Mouse (Mus musculus) CH12.LX (cell line): ENCODE measurements around the gene Dars. TPM values are rescaled to one million over a fixed set of nuclear protein-coding genes. Genes with fewer than 3 reads are reported as not detected.

Source experiments
- DNase-seq: peaks from one replicate; pipeline ENCODE4 v3.0.0-alpha.2; 2013; ENCODE audit errors: extremely low read depth
- H3K27ac ChIP-seq: 2 replicates; pipeline ENCODE4 v1.5.1; 2012; ENCODE audit warnings: low read depth, mild to moderate bottlenecking, control low read depth, moderate library complexity; ENCODE audit not compliant: insufficient read depth
- H3K27me3 ChIP-seq: replicated peaks from 2 replicates; pipeline ENCODE3; 2012; ENCODE audit warnings: inconsistent platforms
- H3K36me3 ChIP-seq, 2 experiments: replicated peaks in 1 of 2; 2 replicates each; pipeline versions ENCODE3 to v1.6.1; 2012; ENCODE audit warnings: inconsistent platforms in 1 of 2, low read length in 1 of 2, mild to moderate bottlenecking in 1 of 2, mixed read lengths in 1 of 2, moderate library complexity in 1 of 2; ENCODE audit not compliant: control insufficient read depth in 1 of 2, insufficient read depth in 1 of 2
- H3K4me1 ChIP-seq, 2 experiments: 2 replicates each; pipeline ENCODE4 v1.6.1; 2012; ENCODE audit warnings: inconsistent platforms in 1 of 2, moderate library complexity in 1 of 2; ENCODE audit not compliant: insufficient read depth in 2 of 2, control insufficient read depth in 1 of 2
- H3K4me2 ChIP-seq: 2 replicates; pipeline ENCODE4 v1.6.1; 2012; ENCODE audit warnings: low read depth, mild to moderate bottlenecking, control low read depth; ENCODE audit not compliant: poor library complexity, insufficient read depth, severe bottlenecking
- H3K4me3 ChIP-seq, 3 experiments: fragments of 150-350 bp in 1 of 3; sonication (generic) in 1 of 3; replicated peaks in 1 of 3; 2 replicates each; pipeline versions ENCODE3 to v1.5.1; 2011 to 2012; ENCODE audit warnings: low read depth in 2 of 3, low read length in 2 of 3, mild to moderate bottlenecking in 2 of 3, moderate library complexity in 2 of 3, control low read depth in 1 of 3, improper control_type of control experiment in 1 of 3, inconsistent platforms in 1 of 3, mixed read lengths in 1 of 3; ENCODE audit not compliant: poor library complexity in 1 of 3
- H3K79me2 ChIP-seq: replicated peaks from 2 replicates; pipeline ENCODE4 v1.6.1; 2012; ENCODE audit warnings: mild to moderate bottlenecking, moderate library complexity; ENCODE audit not compliant: control insufficient read depth, poor library complexity, insufficient read depth, severe bottlenecking; ENCODE audit errors: extremely low read depth
- H3K9ac ChIP-seq: 2 replicates; pipeline ENCODE4 v1.6.1; 2012; ENCODE audit warnings: low read depth, mild to moderate bottlenecking, control low read depth, moderate library complexity; ENCODE audit not compliant: insufficient read depth
- H3K9me3 ChIP-seq: replicated peaks from 2 replicates; pipeline ENCODE3; 2012; ENCODE audit warnings: low read length, inconsistent platforms, mixed read lengths
- BHLHE40 ChIP-seq: IDR thresholded peaks from 2 replicates; pipeline ENCODE4 v1.6.1; 2011; ENCODE audit warnings: mild to moderate bottlenecking, low read depth, low read length, improper control_type of control experiment
- CHD1 ChIP-seq: IDR thresholded peaks from 2 replicates; pipeline ENCODE4 v1.6.1; 2012; ENCODE audit warnings: low read depth, low read length, improper control_type of control experiment, inconsistent platforms
- CHD2 ChIP-seq: IDR thresholded peaks from 2 replicates; pipeline ENCODE4 v1.6.1; 2011; ENCODE audit warnings: low read length, improper control_type of control experiment
- CTCF ChIP-seq, 2 experiments: IDR thresholded peaks in 1 of 2; conservative IDR thresholded peaks in 1 of 2; 2 replicates each; pipeline ENCODE4 v1.5.1; 2011 to 2012; ENCODE audit warnings: low read depth in 2 of 2, low read length in 2 of 2, improper control_type of control experiment in 1 of 2, inconsistent platforms in 1 of 2, mild to moderate bottlenecking in 1 of 2, moderate library complexity in 1 of 2
- E2F4 ChIP-seq: IDR thresholded peaks from 2 replicates; pipeline ENCODE4 v1.6.1; 2011; ENCODE audit warnings: low read depth, low read length, improper control_type of control experiment; ENCODE audit not compliant: insufficient replicate concordance
- ELF1 ChIP-seq: IDR thresholded peaks from 2 replicates; pipeline ENCODE4 v1.6.1; 2014; ENCODE audit warnings: low read depth, mild to moderate bottlenecking, inconsistent platforms, low read length, improper control_type of control experiment
- EP300 ChIP-seq: IDR thresholded peaks from 2 replicates; pipeline ENCODE4 v1.6.1; 2011; ENCODE audit warnings: low read length, improper control_type of control experiment
- ETS1 ChIP-seq: conservative IDR thresholded peaks from 2 replicates; pipeline ENCODE4 v1.6.1; 2012; ENCODE audit warnings: low read depth, mild to moderate bottlenecking, inconsistent platforms, low read length, improper control_type of control experiment, moderate library complexity
- GABPA ChIP-seq: IDR thresholded peaks from 2 replicates; pipeline ENCODE4 v1.6.1; 2012; ENCODE audit warnings: low read depth, low read length, improper control_type of control experiment, inconsistent platforms; ENCODE audit not compliant: insufficient replicate concordance
- HCFC1 ChIP-seq: IDR thresholded peaks from 2 replicates; pipeline ENCODE4 v1.6.1; 2012; ENCODE audit warnings: low read depth, mild to moderate bottlenecking, inconsistent platforms, low read length, improper control_type of control experiment
- IRF4 ChIP-seq: IDR thresholded peaks from 2 replicates; pipeline ENCODE4 v1.6.1; 2014; ENCODE audit warnings: low read depth, mild to moderate bottlenecking, inconsistent platforms, low read length, improper control_type of control experiment
- JUN ChIP-seq: IDR thresholded peaks from 2 replicates; pipeline ENCODE4 v1.6.1; 2011; ENCODE audit warnings: low read depth, mild to moderate bottlenecking, low read length, improper control_type of control experiment, moderate library complexity; ENCODE audit not compliant: insufficient read depth
- JUND ChIP-seq: conservative IDR thresholded peaks from 2 replicates; pipeline ENCODE4 v1.6.1; 2011; ENCODE audit warnings: low read depth, low read length, improper control_type of control experiment
- KAT2A ChIP-seq: IDR thresholded peaks from 2 replicates; pipeline ENCODE4 v1.6.1; 2012; ENCODE audit warnings: low read length, improper control_type of control experiment, inconsistent platforms; ENCODE audit not compliant: insufficient replicate concordance
- MAFK ChIP-seq: IDR thresholded peaks from 2 replicates; pipeline ENCODE4 v1.6.1; 2011; ENCODE audit warnings: low read length, improper control_type of control experiment; ENCODE audit not compliant: insufficient replicate concordance
- MAX ChIP-seq: IDR thresholded peaks from 2 replicates; pipeline ENCODE4 v1.6.1; 2011; ENCODE audit warnings: low read length, improper control_type of control experiment
- MAZ ChIP-seq: IDR thresholded peaks from 2 replicates; pipeline ENCODE4 v1.6.1; 2012; ENCODE audit warnings: low read depth, mild to moderate bottlenecking, inconsistent platforms, low read length, improper control_type of control experiment, moderate library complexity
- MEF2A ChIP-seq: IDR thresholded peaks from 2 replicates; pipeline ENCODE4 v1.6.1; 2014; ENCODE audit warnings: low read depth, mild to moderate bottlenecking, inconsistent platforms, low read length, improper control_type of control experiment, borderline replicate concordance
- MXI1 ChIP-seq: IDR thresholded peaks from 2 replicates; pipeline ENCODE4 v1.6.1; 2011; ENCODE audit warnings: mild to moderate bottlenecking, low read depth, low read length, improper control_type of control experiment
- MYC ChIP-seq: IDR thresholded peaks from 2 replicates; pipeline ENCODE4 v1.6.1; 2011; ENCODE audit warnings: low read depth, mild to moderate bottlenecking, improper control_type of control experiment, low read length
- NELFE ChIP-seq: IDR thresholded peaks from 2 replicates; pipeline ENCODE4 v1.6.1; 2011; ENCODE audit warnings: low read depth, low read length, improper control_type of control experiment
- NRF1 ChIP-seq: IDR thresholded peaks from 2 replicates; pipeline ENCODE4 v1.6.1; 2014; ENCODE audit warnings: low read depth, mild to moderate bottlenecking, inconsistent platforms, low read length, improper control_type of control experiment, moderate library complexity
- PAX5 ChIP-seq: IDR thresholded peaks from 2 replicates; pipeline ENCODE4 v1.6.1; 2012; ENCODE audit warnings: low read length, inconsistent platforms, mixed read lengths
- POLR2A ChIP-seq: IDR thresholded peaks from 2 replicates; pipeline ENCODE4 v1.6.1; 2011; ENCODE audit warnings: low read depth, mild to moderate bottlenecking, improper control_type of control experiment, low read length
- POLR2AphosphoS2 ChIP-seq: IDR thresholded peaks from 2 replicates; pipeline ENCODE4 v1.6.1; 2011; ENCODE audit warnings: low read depth, low read length, improper control_type of control experiment
- RAD21 ChIP-seq: IDR thresholded peaks from 2 replicates; pipeline ENCODE4 v1.6.1; 2011; ENCODE audit warnings: low read depth, mild to moderate bottlenecking, low read length, improper control_type of control experiment, moderate library complexity
- RCOR1 ChIP-seq: conservative IDR thresholded peaks from 2 replicates; pipeline ENCODE4 v1.6.1; 2012; ENCODE audit warnings: low read depth, mild to moderate bottlenecking, inconsistent platforms, low read length, improper control_type of control experiment
- SIN3A ChIP-seq: IDR thresholded peaks from 2 replicates; pipeline ENCODE4 v1.6.1; 2012; ENCODE audit warnings: low read length, improper control_type of control experiment, inconsistent platforms
- SMC3 ChIP-seq: IDR thresholded peaks from 2 replicates; pipeline ENCODE4 v1.6.1; 2011; ENCODE audit warnings: low read depth, low read length, improper control_type of control experiment
- TBP ChIP-seq: conservative IDR thresholded peaks from 2 replicates; pipeline ENCODE4 v1.6.1; 2011; ENCODE audit warnings: low read depth, low read length, improper control_type of control experiment
- TCF12 ChIP-seq: IDR thresholded peaks from 2 replicates; pipeline ENCODE4 v1.6.1; 2014; ENCODE audit warnings: low read depth, mild to moderate bottlenecking, inconsistent platforms, low read length, improper control_type of control experiment
- UBTF ChIP-seq: IDR thresholded peaks from 2 replicates; pipeline ENCODE4 v1.6.1; 2012; ENCODE audit warnings: low read depth, mild to moderate bottlenecking, inconsistent platforms, low read length, improper control_type of control experiment, moderate library complexity
- USF1 ChIP-seq: IDR thresholded peaks from 2 replicates; pipeline ENCODE4 v1.6.1; 2014; ENCODE audit warnings: low read depth, mild to moderate bottlenecking, inconsistent platforms, low read length, improper control_type of control experiment
- USF2 ChIP-seq: conservative IDR thresholded peaks from 2 replicates; pipeline ENCODE4 v1.6.1; 2011; ENCODE audit warnings: low read depth, low read length, improper control_type of control experiment
- ZC3H11A ChIP-seq: IDR thresholded peaks from 2 replicates; pipeline ENCODE4 v1.6.1; 2012; ENCODE audit warnings: low read depth, mild to moderate bottlenecking, inconsistent platforms, low read length, improper control_type of control experiment
- ZKSCAN1 ChIP-seq: IDR thresholded peaks from 2 replicates; pipeline ENCODE4 v1.6.1; 2012; ENCODE audit warnings: low read depth, inconsistent platforms, low read length, improper control_type of control experiment, borderline replicate concordance
- ZMIZ1 ChIP-seq: IDR thresholded peaks from 2 replicates; pipeline ENCODE4 v1.6.1; 2012; ENCODE audit warnings: low read depth, mild to moderate bottlenecking, inconsistent platforms, low read length, improper control_type of control experiment
- ZNF384 ChIP-seq: IDR thresholded peaks from 2 replicates; pipeline ENCODE4 v1.6.1; 2012; ENCODE audit warnings: low read depth, low read length, improper control_type of control experiment, inconsistent platforms
- dilution Hi-C: fragments of 300-500 bp; cut with MboI; formaldehyde crosslinking; loops from 2 replicates; pipeline ENCODE4 v1.14.3; 2020; ENCODE audit warnings: low sequenced_read_pairs; ENCODE audit not compliant: extremely low pct_unique_long_range_greater_than_20kb, extremely low pct_ligation_motif_present
- in situ Hi-C: fragments of 300-500 bp; cut with MboI; formaldehyde crosslinking; loops from 3 replicates; pipeline ENCODE4 v1.14.3; 2019; ENCODE audit warnings: low sequenced_read_pairs, low pct_ligation_motif_present, low pct_unique_long_range_greater_than_20kb, mixed read lengths
- polyA plus RNA-seq: library from polyadenylated mRNA; unstranded; fragments of >175 nt; gene quantifications from 2 replicates; pipeline ENCODE4 v1.2.1, GENCODE M21; 2012; ENCODE audit warnings: low read depth; ENCODE audit not compliant: insufficient read length
- total RNA-seq, 2 experiments: library from RNA; depleted of rRNA; stranded (reverse); fragments of 300-350 nt in 1 of 2; fragments of >200 nt in 1 of 2; gene quantifications; 2 replicates each; pipeline ENCODE4 v1.2.3; 2012 to 2014

Dars gene
- total and polyA plus RNA-seq, 3 experiments: 177 to 339 (median 190) TPM

DNA sequence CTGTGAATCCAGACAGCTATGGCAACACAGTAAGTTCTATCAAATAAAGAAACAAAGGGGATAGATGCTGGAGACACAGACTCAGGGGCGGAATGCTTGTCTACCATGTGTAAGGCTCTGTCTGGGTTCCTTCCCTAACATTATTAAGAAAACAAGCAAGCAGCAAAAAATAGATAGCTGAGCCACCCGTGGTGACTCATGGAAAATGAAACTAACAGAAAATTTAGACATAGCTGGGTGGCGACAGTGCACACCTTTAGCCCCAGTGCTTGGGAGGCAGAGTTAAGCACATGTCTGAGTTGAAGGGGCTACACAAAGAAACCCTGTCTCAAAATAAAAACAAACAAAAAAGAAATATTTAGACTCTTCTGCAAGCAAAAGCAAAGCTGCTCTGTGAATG, 59.7 kb downstream of the Dars start:
- Histone ChIP-seq H3K27ac (peak overlapping the region; percentile 83), H3K27me3 (no peaks in the 10 kb centered on the region), H3K4me3 (peak overlapping the region; percentile 77 to 95 (median 85)), H3K4me1 (peaks cover 0 to 37% of the 10 kb centered on the region in 2 experiments; a peak in 2 of 4 replicates), H3K79me2 (peaks cover 57% of the 10 kb centered on the region), H3K4me2 (peak overlapping the region; percentile 99), H3K36me3 (peaks cover 25 to 54% of the 10 kb centered on the region in 2 experiments), H3K9me3 (no peaks in the 10 kb centered on the region), H3K9ac (peak overlapping the region; percentile 72)
- TF ChIP-seq TCF12: no peak; the same call in 1 of the 2 replicates
- TF ChIP-seq RAD21: no peak
- TF ChIP-seq USF2: no peak
- no peak for TF ChIP-seq KAT2A
- peak; percentile 97 for TF ChIP-seq MYC
- TF ChIP-seq JUND: peak; percentile 89
- TF ChIP-seq CHD2: no peak
- TF ChIP-seq POLR2A: peak; percentile 60
- no peak for TF ChIP-seq GABPA
- TF ChIP-seq ETS1: peak; percentile 88
- TF ChIP-seq ZNF384: peak; percentile 55; the same call in 1 of the 2 replicates
- no peak for TF ChIP-seq CHD1
- no peak for TF ChIP-seq MAZ
- TF ChIP-seq RCOR1: no peak
- 0 out of 2 replicates have a peak, but pooled peaks have one; percentile 23 for TF ChIP-seq E2F4
- TF ChIP-seq ZC3H11A: no peak
- peak; percentile 50; the same call in 1 of the 2 replicates for TF ChIP-seq TBP
- TF ChIP-seq MAX: peak; percentile 87
- no peak for TF ChIP-seq NRF1
- no peak for TF ChIP-seq HCFC1
- peak; percentile 79 for TF ChIP-seq EP300
- TF ChIP-seq MEF2A: peak; percentile 91
- peak; percentile 93 for TF ChIP-seq JUN
- TF ChIP-seq POLR2AphosphoS2: 0 out of 2 replicates have a peak, but pooled peaks have one; percentile 8
- no peak for TF ChIP-seq UBTF
- TF ChIP-seq USF1: no peak
- no peak for TF ChIP-seq ELF1
- TF ChIP-seq ZMIZ1: 0 out of 2 replicates have a peak, but pooled peaks have one; percentile 21
- TF ChIP-seq MXI1: peak; percentile 97
- no peak for TF ChIP-seq ZKSCAN1
- peak; percentile 88 for TF ChIP-seq SIN3A
- no peak for TF ChIP-seq NELFE
- no peak for TF ChIP-seq SMC3
- TF ChIP-seq CTCF (conservative IDR thresholded peaks at IDR 0.05 in 1 of 2, IDR thresholded peaks at IDR 0.05 in 1 of 2; ENCODE audit: low read depth in 2 of 2, low read length in 2 of 2): 0 out of 4 replicates have a peak, but pooled peaks of 1 of the 2 experiments have one; percentile 15
- TF ChIP-seq PAX5: no peak
- TF ChIP-seq IRF4: peak; percentile 86
- TF ChIP-seq MAFK: no peak
- no peak for TF ChIP-seq BHLHE40
- dilution Hi-C loops: no loop called here
- peak; percentile 75 for DNase-seq
- in situ Hi-C loops: no loop called here
